ENCODE assay signal across 8 mouse cellular contexts in genomic region chr10:70097911-70098569, GRCm38 (mm10). TPM values are rescaled to one million over a fixed set of nuclear protein-coding genes. Genes with fewer than 3 reads are reported as not detected.
DNase-seq lines count a peak whose midpoint lies in the region; ATAC-seq and TF ChIP-seq lines count a peak whose summit lies in the region.

No protein-coding gene starts in this region.

- H3K9ac ChIP-seq in intestine, embryonic 16.5 days (ENCODE audit: low read depth, low read length): peak overlapping the region; percentile 96
- peak overlapping the region; percentile 93 for H3K9ac ChIP-seq in midbrain, embryonic 11.5 days (ENCODE audit: low read length)

- TF ChIP-seq CTCF in spleen, adult 2 months (IDR thresholded peaks at IDR 0.05; ENCODE audit: extremely low read depth, insufficient read depth, insufficient read length, insufficient replicate concordance): no peak

- intact Hi-C loops in gastrocnemius, postnatal 36 days (cut with DNase I): loop anchor here (2.0 to 5.0 kb wide), 3 partner anchors 34 to 76 kb away; no protein-coding TSS in a partner anchor

- H3K4me2 ChIP-seq in intestine, embryonic 16.5 days (ENCODE audit: low read depth, low read length): peak overlapping the region; percentile 91
- H3K4me2 ChIP-seq in midbrain, embryonic 11.5 days: peak overlapping the region; percentile 86

- no peaks in the 10 kb centered on the region for H3K27me3 ChIP-seq in intestine, embryonic 16.5 days (replicated peaks; ENCODE audit: control insufficient read depth, insufficient read depth, low read length)
- no peaks in the 10 kb centered on the region for H3K27me3 ChIP-seq in limb, embryonic 10.5 days (ENCODE audit: low read depth, poor library complexity, severe bottlenecking)
- H3K27me3 ChIP-seq in midbrain, embryonic 11.5 days (ENCODE audit: control insufficient read depth, insufficient read depth, low read length): no peaks in the 10 kb centered on the region
- H3K27me3 ChIP-seq in spleen, adult 2 months (ENCODE audit: control insufficient read depth, insufficient read depth, low read length): no peaks in the 10 kb centered on the region

- ATAC-seq in intestine, embryonic 16.5 days: peak; percentile 21
- ATAC-seq in midbrain, embryonic 11.5 days (ENCODE audit: low FRiP score): peak; percentile 23
- no peak for ATAC-seq in erythroid progenitor cell, adult 5-6 weeks (replicated peaks; ENCODE audit: low FRiP score, poor library complexity, severe bottlenecking)

- WGBS in intestine, embryonic 16.5 days: 1% methylated on average over 29 of the region's 29 CpGs
- WGBS in limb, embryonic 10.5 days: under 1% methylated on average over 29 of the region's 29 CpGs
- WGBS in midbrain, embryonic 11.5 days: under 1% methylated on average over 29 of the region's 29 CpGs
- 3% methylated on average over 29 of the region's 29 CpGs for WGBS in spleen, adult 2 months

- H3K4me3 ChIP-seq in intestine, embryonic 16.5 days (ENCODE audit: low read length): peak overlapping the region; percentile 95
- peak overlapping the region; percentile 97 for H3K4me3 ChIP-seq in limb, embryonic 10.5 days
- H3K4me3 ChIP-seq in midbrain, embryonic 11.5 days (ENCODE audit: low read depth, low read length): peak overlapping the region; percentile 93
- peak overlapping the region; percentile 82 for H3K4me3 ChIP-seq in spleen, adult 2 months (ENCODE audit: extremely low read depth, insufficient read depth, insufficient read length)

- H3K27ac ChIP-seq in intestine, embryonic 16.5 days (ENCODE audit: low read length): peak overlapping the region; percentile 89
- peak overlapping the region; percentile 92 for H3K27ac ChIP-seq in limb, embryonic 10.5 days
- H3K27ac ChIP-seq in midbrain, embryonic 11.5 days (ENCODE audit: low read depth, low read length): peak overlapping the region; percentile 51; the same call in 1 of the 2 replicates
- no peak overlapping the region for H3K27ac ChIP-seq in spleen, adult 2 months (ENCODE audit: insufficient read depth, low read length)

- no peak for TF ChIP-seq POLR2A in spleen, adult 2 months (IDR thresholded peaks at IDR 0.05; ENCODE audit: low read depth, low read length)

- peak; percentile 57 for DNase-seq in ZHBTc4 (ENCODE audit: low read depth, low spot score)
- peak; percentile 57 for DNase-seq in embryo, embryonic 11 days
- DNase-seq in gastrocnemius, postnatal 36 days: peak; percentile 60 to 67
- peak; percentile 69 for DNase-seq in limb, embryonic 10.5 days (ENCODE audit: low spot score)
- DNase-seq in midbrain, embryonic 11.5 days (ENCODE audit: low spot score, missing footprints): peak; percentile 95
- DNase-seq in spleen, adult 2 months (ENCODE audit: low read depth in 1 of 2, low spot score in 2 of 2): peak in 1 of 2 experiments; percentile 19

- H3K36me3 ChIP-seq in intestine, embryonic 16.5 days (ENCODE audit: control insufficient read depth, insufficient read depth, low read length): peaks cover 1% of the 10 kb centered on the region; the same call in 1 of the 2 replicates
- peaks cover 28% of the 10 kb centered on the region for H3K36me3 ChIP-seq in limb, embryonic 10.5 days
- no peaks in the 10 kb centered on the region; the same call in 1 of the 2 replicates for H3K36me3 ChIP-seq in midbrain, embryonic 11.5 days (ENCODE audit: control insufficient read depth, insufficient read depth, low read length)
- no peaks in the 10 kb centered on the region for H3K36me3 ChIP-seq in spleen, adult 2 months (ENCODE audit: control insufficient read depth, insufficient read depth, low read length)

- H3K9me3 ChIP-seq in intestine, embryonic 16.5 days (ENCODE audit: control insufficient read depth, low read length): 0 out of 2 replicates have a peak, but pooled peaks cover 6% of the 10 kb centered on the region
- H3K9me3 ChIP-seq in limb, embryonic 10.5 days (replicated peaks): no peaks in the 10 kb centered on the region
- no peaks in the 10 kb centered on the region for H3K9me3 ChIP-seq in midbrain, embryonic 11.5 days (ENCODE audit: control insufficient read depth, low read length)

- H3K4me1 ChIP-seq in intestine, embryonic 16.5 days (ENCODE audit: control insufficient read depth, insufficient read depth, low read length): peaks cover 18% of the 10 kb centered on the region
- peaks cover 43% of the 10 kb centered on the region for H3K4me1 ChIP-seq in limb, embryonic 10.5 days
- peaks cover 23% of the 10 kb centered on the region for H3K4me1 ChIP-seq in midbrain, embryonic 11.5 days (ENCODE audit: control insufficient read depth, insufficient read depth, low read length)
- peaks cover 9% of the 10 kb centered on the region; the same call in 1 of the 2 replicates for H3K4me1 ChIP-seq in spleen, adult 2 months (ENCODE audit: control insufficient read depth, insufficient read depth, insufficient read length)

RNA-seq across cellular contexts. Expression of gene Ccdc6, which starts 1.1 kb away (rescaled TPM):
- 100 to 1,000 TPM; 100 to 121 TPM for total RNA-seq in gastrocnemius, postnatal 36 days (2021)
- 11.7 and 13.0 TPM in 2 replicates for polyA plus RNA-seq in intestine, embryonic 16.5 days (2015; fragmentation: Nextera tagmentation; extraction: Ambion mirVana)
- 15.6 and 15.8 TPM in 2 replicates for polyA plus RNA-seq in limb, embryonic 10.5 days (2016; fragmentation: Nextera tagmentation; extraction: Ambion mirVana)
- polyA plus RNA-seq in midbrain, embryonic 11.5 days (2014; fragmentation: Nextera tagmentation; extraction: Ambion mirVana): 22.3 and 23.5 TPM in 2 replicates
- polyA plus RNA-seq in spleen, adult 2 months (2012; rRNA removed): 17.7 and 22.3 TPM in 2 replicates
- 25.2 and 45.0 TPM in 2 replicates for total RNA-seq in erythroid progenitor cell, adult 5-6 weeks (2015; ENCODE audit: low replicate concordance)
- total RNA-seq in erythroid progenitor cell, adult 5-6 weeks (2017; ENCODE audit: low replicate concordance): 46.6 and 61.2 TPM in 2 replicates
